ENCODE assay signal across 7 mouse cellular contexts in the genomic region with DNA sequence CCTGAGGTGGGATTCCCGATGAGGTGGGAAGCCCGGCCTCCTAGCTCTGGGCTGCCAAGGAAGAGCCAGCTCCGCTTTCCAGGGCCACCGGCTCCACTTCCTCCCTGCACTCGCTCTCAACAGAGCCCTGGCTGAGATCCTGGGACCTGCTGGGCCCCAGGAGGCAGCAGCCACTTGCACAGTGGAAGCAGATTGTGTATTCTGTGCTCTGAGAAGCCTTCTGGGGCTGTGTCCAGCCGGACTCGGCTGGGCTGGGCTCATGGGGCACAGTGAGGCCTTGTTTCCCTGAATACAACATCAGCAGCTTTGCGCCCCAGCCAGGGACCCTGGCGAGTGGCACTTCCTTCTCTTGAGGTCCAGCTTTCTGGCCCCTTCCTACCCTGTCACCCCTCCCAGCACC. TPM values are rescaled to one million over a fixed set of nuclear protein-coding genes. Genes with fewer than 3 reads are reported as not detected.
DNase-seq lines count a peak whose midpoint lies in the region; ATAC-seq and TF ChIP-seq lines count a peak whose summit lies in the region.

No protein-coding gene starts in this region.

- H3K4me1 ChIP-seq in lung, embryonic 14.5 days (ENCODE audit: insufficient read depth), result peaks cover 39% of the 10 kb centered on the region
- H3K4me1 ChIP-seq in embryonic facial prominence, embryonic 12.5 days, result peaks cover 16% of the 10 kb centered on the region
- peaks cover 54% of the 10 kb centered on the region for H3K4me1 ChIP-seq in intestine, embryonic 14.5 days (replicated peaks; ENCODE audit: control insufficient read depth, insufficient read depth, low read length)
- peaks cover 73% of the 10 kb centered on the region for H3K4me1 ChIP-seq in midbrain, embryonic 10.5 days

- H3K4me3 ChIP-seq in lung, embryonic 14.5 days (ENCODE audit: low read depth, low read length), result peak overlapping the region; percentile 82; the same call in 1 of the 2 replicates
- H3K4me3 ChIP-seq in embryonic facial prominence, embryonic 12.5 days, result no peak overlapping the region
- no peak overlapping the region for H3K4me3 ChIP-seq in intestine, embryonic 14.5 days (ENCODE audit: low read depth, low read length)
- H3K4me3 ChIP-seq in midbrain, embryonic 10.5 days, result peak overlapping the region; percentile 25; the same call in 1 of the 2 replicates

- peak overlapping the region; percentile 19 for H3K9ac ChIP-seq in lung, embryonic 14.5 days
- H3K9ac ChIP-seq in embryonic facial prominence, embryonic 12.5 days, result no peak overlapping the region; the same call in 1 of the 2 replicates
- 0 out of 2 replicates have a peak overlapping the region, but pooled peaks have one; percentile 18 for H3K9ac ChIP-seq in intestine, embryonic 14.5 days (ENCODE audit: low read length)

- H3K36me3 ChIP-seq in lung, embryonic 14.5 days (ENCODE audit: insufficient read depth), result peaks cover 13% of the 10 kb centered on the region
- no peaks in the 10 kb centered on the region for H3K36me3 ChIP-seq in embryonic facial prominence, embryonic 12.5 days
- peaks cover 15% of the 10 kb centered on the region; the same call in 1 of the 2 replicates for H3K36me3 ChIP-seq in intestine, embryonic 14.5 days (ENCODE audit: control insufficient read depth, insufficient read depth, low read length)
- H3K36me3 ChIP-seq in midbrain, embryonic 10.5 days, result peaks cover 20% of the 10 kb centered on the region; the same call in 1 of the 2 replicates

- no peaks in the 10 kb centered on the region for H3K27me3 ChIP-seq in lung, embryonic 14.5 days (ENCODE audit: insufficient read depth, low read length)
- no peaks in the 10 kb centered on the region for H3K27me3 ChIP-seq in embryonic facial prominence, embryonic 12.5 days
- H3K27me3 ChIP-seq in intestine, embryonic 14.5 days (replicated peaks; ENCODE audit: control insufficient read depth, insufficient read depth, low read length), result no peaks in the 10 kb centered on the region
- peaks cover 31% of the 10 kb centered on the region for H3K27me3 ChIP-seq in midbrain, embryonic 10.5 days (ENCODE audit: low read depth, poor library complexity, severe bottlenecking)

- peak overlapping the region; percentile 12; the same call in 1 of the 2 replicates for H3K27ac ChIP-seq in lung, embryonic 14.5 days (ENCODE audit: low read depth)
- H3K27ac ChIP-seq in embryonic facial prominence, embryonic 12.5 days, result no peak overlapping the region
- H3K27ac ChIP-seq in intestine, embryonic 14.5 days (ENCODE audit: low read depth), result peak overlapping the region; percentile 18; the same call in 1 of the 2 replicates
- peak overlapping the region; percentile 14; the same call in 1 of the 2 replicates for H3K27ac ChIP-seq in midbrain, embryonic 10.5 days (replicated peaks)

- peak; percentile 39 for DNase-seq in lung, embryonic 14.5 days
- no peak for DNase-seq in lung, postnatal 36 days
- no peak for DNase-seq in intestine, embryonic 14.5 days (ENCODE audit: low spot score)
- DNase-seq in midbrain, embryonic 10.5 days (ENCODE audit: low spot score), result no peak
- DNase-seq in adrenal gland, postnatal 36 days, result no peak
- no peak for DNase-seq in urinary bladder, postnatal 10 days (ENCODE audit: low spot score)

- TF ChIP-seq CTCF in lung, embryonic 14.5 days (IDR thresholded peaks at IDR 0.05; ENCODE audit: low read depth), result no peak

- peak overlapping the region; percentile 97 for H3K4me2 ChIP-seq in lung, embryonic 14.5 days
- 0 out of 2 replicates have a peak overlapping the region, but pooled peaks have one; percentile 3 for H3K4me2 ChIP-seq in embryonic facial prominence, embryonic 12.5 days (replicated peaks)
- peak overlapping the region; percentile 94 for H3K4me2 ChIP-seq in intestine, embryonic 14.5 days (ENCODE audit: low read length)

- WGBS in lung, embryonic 14.5 days, result 47% methylated on average over 9 of the region's 9 CpGs
- 52% methylated on average over 9 of the region's 9 CpGs for WGBS in embryonic facial prominence, embryonic 12.5 days
- 61% methylated on average over 9 of the region's 9 CpGs for WGBS in intestine, embryonic 14.5 days
- 59% methylated on average over 9 of the region's 9 CpGs for WGBS in midbrain, embryonic 10.5 days

- no peaks in the 10 kb centered on the region for H3K9me3 ChIP-seq in lung, embryonic 14.5 days (ENCODE audit: low read depth, low read length)
- H3K9me3 ChIP-seq in embryonic facial prominence, embryonic 12.5 days, result no peaks in the 10 kb centered on the region
- no peaks in the 10 kb centered on the region for H3K9me3 ChIP-seq in intestine, embryonic 14.5 days (ENCODE audit: control insufficient read depth, low read length)
- H3K9me3 ChIP-seq in midbrain, embryonic 10.5 days (replicated peaks), result no peaks in the 10 kb centered on the region

- no peak for ATAC-seq in lung, embryonic 14.5 days (ENCODE audit: insufficient read depth)
- ATAC-seq in embryonic facial prominence, embryonic 12.5 days (ENCODE audit: insufficient number of reproducible peaks, insufficient read depth, low FRiP score, low TSS enrichment), result no peak
- ATAC-seq in intestine, embryonic 14.5 days (replicated peaks; ENCODE audit: low FRiP score, low TSS enrichment, low read depth), result no peak

RNA-seq across cellular contexts. Expression of gene Efhd2, which starts 2.8 kb away (rescaled TPM):
- 56.5 and 64.6 TPM in 2 replicates for polyA plus RNA-seq in lung, embryonic 14.5 days (2014; fragmentation: Nextera tagmentation; extraction: Ambion mirVana)
- polyA plus RNA-seq in embryonic facial prominence, embryonic 12.5 days (2016; fragmentation: Nextera tagmentation; extraction: Ambion mirVana), result 54.3 and 58.1 TPM in 2 replicates
- polyA plus RNA-seq in intestine, embryonic 14.5 days (2014; fragmentation: Nextera tagmentation; extraction: Ambion mirVana), result 59.4 and 75.6 TPM in 2 replicates
- 50.1 and 69.2 TPM in 2 replicates for polyA plus RNA-seq in midbrain, embryonic 10.5 days (2016; fragmentation: Nextera tagmentation; extraction: Ambion mirVana)
- total RNA-seq in adrenal gland, postnatal 36 days (2021), result 10 to 100 TPM; 23.1 to 29.1 TPM

RNA-seq across cellular contexts. Expression of gene Ctrc, which starts 25.8 kb away (rescaled TPM):
- polyA plus RNA-seq in lung, embryonic 14.5 days (2014; fragmentation: Nextera tagmentation; extraction: Ambion mirVana), result not detected in 2 replicates
- not detected in 2 replicates for polyA plus RNA-seq in embryonic facial prominence, embryonic 12.5 days (2016; fragmentation: Nextera tagmentation; extraction: Ambion mirVana)
- not detected in 2 replicates for polyA plus RNA-seq in intestine, embryonic 14.5 days (2014; fragmentation: Nextera tagmentation; extraction: Ambion mirVana)
- not detected in 2 replicates for polyA plus RNA-seq in midbrain, embryonic 10.5 days (2016; fragmentation: Nextera tagmentation; extraction: Ambion mirVana)
- total RNA-seq in adrenal gland, postnatal 36 days (2021), result not detected

RNA-seq across cellular contexts. Expression of gene Cela2a, which starts 45.9 kb away (rescaled TPM):
- polyA plus RNA-seq in lung, embryonic 14.5 days (2014; fragmentation: Nextera tagmentation; extraction: Ambion mirVana), result not detected in 2 replicates
- not detected in 2 replicates for polyA plus RNA-seq in embryonic facial prominence, embryonic 12.5 days (2016; fragmentation: Nextera tagmentation; extraction: Ambion mirVana)
- 6.9 TPM in 1 of 2 replicates, not detected in the other for polyA plus RNA-seq in intestine, embryonic 14.5 days (2014; fragmentation: Nextera tagmentation; extraction: Ambion mirVana)
- polyA plus RNA-seq in midbrain, embryonic 10.5 days (2016; fragmentation: Nextera tagmentation; extraction: Ambion mirVana), result not detected in 2 replicates
- not detected for total RNA-seq in adrenal gland, postnatal 36 days (2021)

Comparison
In these comparisons a context has a peak if more than half of its experiments do, and no peak if none do; other contexts are left out.
1. H3K4me2 ChIP-seq: peak in every context shown above with its lines; median percentile 97 in lung, embryonic 14.5 days; 94 in intestine, embryonic 14.5 days; 3 in embryonic facial prominence, embryonic 12.5 days.
2. H3K4me3 ChIP-seq: peak in lung, embryonic 14.5 days (single experiment) and midbrain, embryonic 10.5 days (single experiment); none in embryonic facial prominence, embryonic 12.5 days (single experiment) and intestine, embryonic 14.5 days (single experiment).